Mouse (Mus musculus) right cerebral cortex, postnatal 36 days (tissue): ENCODE measurements around the gene Rpl9-ps6.
A peak's percentile ranks its signal among the peaks of the same experiment; 100 is the strongest.
"Not testable (repeated sequence)": the region's sequence is repeated elsewhere in the genome, so short reads cannot be mapped to it uniquely, and the experiment has no call there.

Experiments used
- DNase-seq, 2 experiments: peaks; one replicate each; pipeline ENCODE4 v3.0.0; 2022; ENCODE audit warnings: low spot score in 2 of 2, mixed read lengths in 1 of 2

Gene Rpl9-ps6

GRCm38 (mm10) chr19:32481511-32481910, 15.1 kb upstream of the Rpl9-ps6 start:
- DNase-seq, result no peak

GRCm38 (mm10) chr19:32480791-32481442, 14.5 kb upstream of the Rpl9-ps6 start:
- no peak for DNase-seq

- DNase-seq, result no peak
These were observed 13.9 kb upstream of the Rpl9-ps6 start for GRCm38 (mm10) chr19:32480255-32480654.

DNA sequence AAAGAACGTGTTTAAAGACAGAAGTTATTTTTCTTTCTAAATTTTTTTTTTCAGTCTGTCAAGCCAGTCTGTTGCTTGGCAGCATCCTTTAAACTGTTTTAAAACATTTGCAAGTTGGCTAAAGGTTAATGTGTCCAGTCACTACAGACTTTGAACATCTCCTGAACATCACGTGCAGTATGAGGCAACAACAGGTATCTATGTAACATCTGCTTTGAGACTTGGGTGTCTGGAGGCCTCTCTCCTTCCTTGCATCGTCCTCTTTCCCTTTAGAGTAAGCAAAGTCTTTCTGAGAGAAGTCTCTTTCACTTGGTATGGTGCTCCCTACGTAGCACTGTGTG, 10.3 kb upstream of the Rpl9-ps6 start:
- no peak for DNase-seq

DNA sequence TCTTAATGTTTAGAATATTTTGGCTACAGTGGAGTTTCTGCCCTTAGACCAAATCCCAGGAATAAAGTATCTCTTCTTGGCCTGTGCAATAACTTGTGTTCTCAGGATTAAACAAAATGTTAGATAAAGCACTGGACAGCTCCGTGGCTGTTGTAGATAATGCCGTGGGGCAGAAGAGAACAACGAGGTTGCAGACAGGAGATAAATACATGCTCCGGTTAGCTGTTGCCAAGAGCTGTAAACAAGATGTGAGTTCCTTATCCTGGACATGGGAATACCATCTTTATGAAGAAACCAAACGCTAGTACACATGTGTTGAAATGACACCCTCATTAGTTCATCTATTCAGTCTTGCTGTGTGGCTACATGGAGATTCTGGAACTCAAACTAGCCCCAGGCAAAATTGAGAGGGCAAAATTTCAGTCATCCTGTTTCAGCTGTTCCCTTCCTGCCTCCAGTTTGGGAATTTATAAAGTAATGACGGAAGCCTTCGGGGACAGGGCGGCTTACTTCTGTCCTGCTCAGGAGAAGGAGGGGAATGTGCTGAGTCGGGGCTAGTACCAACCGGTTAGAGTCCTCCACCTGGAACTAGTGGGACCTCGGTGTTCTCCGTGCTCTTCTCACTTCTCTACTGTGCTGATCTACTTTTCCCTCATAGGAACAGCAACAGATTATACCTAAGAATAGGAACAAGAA, 9.8 kb upstream of the Rpl9-ps6 start:
- DNase-seq, result no peak

DNA sequence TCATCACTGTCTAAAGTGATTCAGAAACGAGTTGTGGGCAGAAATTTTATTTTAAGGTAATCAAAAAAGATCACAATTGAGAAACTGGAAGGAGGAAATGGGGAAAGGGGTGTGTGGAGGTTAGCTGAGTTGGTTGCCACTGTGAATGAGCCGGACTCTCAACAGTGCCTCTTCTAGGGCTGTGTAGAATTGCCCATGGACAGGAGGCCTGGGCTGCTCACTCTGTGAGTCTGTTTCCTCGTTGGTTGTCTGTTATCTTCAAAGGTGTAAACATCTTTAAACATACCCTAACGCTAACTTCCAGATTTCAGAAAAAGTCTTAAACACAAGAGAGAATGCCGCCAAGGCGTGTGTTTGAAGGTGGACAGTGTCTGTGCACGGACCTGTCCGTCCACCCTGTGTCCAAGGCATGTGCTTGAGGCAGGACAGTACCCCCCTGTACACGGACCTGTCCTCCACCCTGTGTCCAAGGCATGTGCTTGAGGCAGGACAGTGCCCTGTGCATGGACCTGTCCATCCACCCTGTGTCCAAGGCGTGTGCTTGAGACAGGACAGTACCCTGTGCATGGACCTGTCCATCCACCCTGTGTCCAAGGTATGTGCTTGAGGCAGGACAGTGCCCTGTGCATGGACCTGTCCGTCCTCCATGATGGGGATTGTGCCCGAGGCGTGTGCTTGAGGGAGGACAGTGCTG, 4.3 kb upstream of the Rpl9-ps6 start:
- no peak for DNase-seq

DNA sequence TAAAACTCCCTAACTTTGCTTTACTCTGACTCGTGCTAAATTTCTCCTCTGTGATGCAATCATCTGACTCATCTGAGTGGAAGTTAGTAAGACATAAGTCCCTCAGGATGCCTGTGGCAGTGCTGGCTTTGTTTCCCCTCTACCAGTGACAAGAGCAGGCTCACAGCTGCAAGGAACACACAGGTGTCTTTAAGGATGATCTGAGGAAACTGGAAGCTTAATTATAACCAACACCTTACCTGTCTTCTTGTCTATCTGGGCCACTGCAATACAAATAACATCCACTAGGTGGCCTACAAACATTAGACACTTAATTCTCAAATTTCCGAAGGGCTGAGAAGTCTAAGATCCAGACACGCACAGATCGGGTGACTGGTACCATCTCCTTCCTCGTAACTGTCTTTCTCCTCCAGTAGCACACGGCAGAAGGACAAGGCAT, 3.7 kb upstream of the Rpl9-ps6 start:
- no peak for DNase-seq

GRCm38 (mm10) chr19:32467325-32467724, 947 bp upstream of the Rpl9-ps6 start:
- DNase-seq, result no peak

DNA sequence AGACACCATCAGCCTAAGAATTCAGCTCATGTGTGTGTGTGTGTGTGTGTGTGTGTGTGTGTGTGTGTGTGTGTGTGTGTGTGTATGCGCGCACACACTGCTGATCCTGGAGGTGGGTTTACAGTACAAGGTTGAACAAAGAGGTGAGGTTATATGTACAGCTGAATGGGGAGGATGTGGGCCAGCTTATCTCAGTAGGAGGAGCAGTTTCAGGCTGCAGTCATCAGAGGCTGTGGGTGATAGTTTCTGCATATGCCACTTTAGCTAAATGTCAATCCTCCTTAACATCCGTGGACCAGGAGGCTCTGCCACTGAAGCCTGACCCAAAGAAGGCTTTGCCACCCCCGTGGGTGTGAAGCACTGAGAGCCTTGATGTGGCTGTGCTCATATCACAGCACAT, 1.1 kb downstream of the Rpl9-ps6 start:
- no peak for DNase-seq

GRCm38 (mm10) chr19:32463037-32463436, 3.3 kb downstream of the Rpl9-ps6 start:
- no peak for DNase-seq

GRCm38 (mm10) chr19:32457631-32458030, 8.7 kb downstream of the Rpl9-ps6 start:
- DNase-seq, result not testable (repeated sequence)

DNA sequence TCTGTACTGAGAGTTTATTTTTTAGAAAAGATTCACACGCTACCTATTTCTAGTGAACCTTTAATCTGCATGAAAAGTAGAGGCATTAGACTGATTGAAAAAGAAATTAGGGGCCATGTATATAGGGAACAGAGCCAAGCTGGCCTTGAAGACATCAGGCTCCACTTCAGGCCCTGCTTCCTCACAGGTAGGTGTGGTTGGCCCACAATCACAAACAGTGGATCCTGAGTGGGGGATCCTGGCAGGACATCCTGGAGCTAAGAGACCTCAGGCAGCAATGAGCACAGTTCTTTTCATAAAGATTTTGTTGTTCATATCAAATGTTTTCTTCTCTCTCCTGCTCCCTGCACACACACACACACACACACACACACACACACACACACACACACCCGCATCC, 9.6 kb downstream of the Rpl9-ps6 start:
- DNase-seq, result no peak

DNA sequence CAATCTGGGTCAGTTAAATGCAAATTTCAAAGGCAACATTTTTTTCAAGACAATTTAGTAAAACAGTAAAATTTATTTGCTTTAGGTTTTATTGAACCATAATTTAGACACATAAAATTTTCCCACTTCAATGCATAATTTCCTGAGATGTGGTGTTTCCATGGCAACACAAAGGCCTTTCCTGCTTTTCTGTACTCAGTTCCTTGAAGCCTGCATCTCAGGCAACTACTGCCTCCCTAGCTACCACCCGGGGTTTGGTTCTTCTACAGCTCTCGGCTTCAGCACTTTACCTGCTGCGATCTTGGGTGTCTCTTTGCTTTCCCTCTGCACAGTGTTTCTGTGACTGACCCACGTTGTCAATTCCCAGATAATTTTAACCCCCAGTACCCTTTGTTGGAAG, 14.1 kb downstream of the Rpl9-ps6 start:
- DNase-seq, result peak; percentile 9 to 18

DNA sequence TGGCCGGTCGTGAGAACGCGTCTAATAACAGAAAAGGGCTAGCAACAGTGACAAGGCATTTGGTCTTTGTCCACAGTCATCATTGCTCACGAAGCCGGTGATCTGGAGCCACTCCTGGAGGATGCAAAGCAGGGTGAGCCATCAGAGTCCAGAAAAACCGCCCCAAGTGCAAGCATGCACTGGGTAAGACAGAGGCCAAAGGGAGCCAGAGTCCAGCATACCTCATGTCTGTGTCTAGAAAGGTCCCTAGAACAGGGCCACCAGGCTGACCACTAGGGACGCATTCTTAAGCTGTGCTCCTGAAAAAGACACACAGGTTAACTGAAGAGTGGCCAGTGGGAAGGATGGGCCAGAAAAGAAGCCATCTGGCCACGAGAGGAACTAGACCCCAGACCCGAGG, 17.4 kb downstream of the Rpl9-ps6 start:
- DNase-seq, result no peak

DNA sequence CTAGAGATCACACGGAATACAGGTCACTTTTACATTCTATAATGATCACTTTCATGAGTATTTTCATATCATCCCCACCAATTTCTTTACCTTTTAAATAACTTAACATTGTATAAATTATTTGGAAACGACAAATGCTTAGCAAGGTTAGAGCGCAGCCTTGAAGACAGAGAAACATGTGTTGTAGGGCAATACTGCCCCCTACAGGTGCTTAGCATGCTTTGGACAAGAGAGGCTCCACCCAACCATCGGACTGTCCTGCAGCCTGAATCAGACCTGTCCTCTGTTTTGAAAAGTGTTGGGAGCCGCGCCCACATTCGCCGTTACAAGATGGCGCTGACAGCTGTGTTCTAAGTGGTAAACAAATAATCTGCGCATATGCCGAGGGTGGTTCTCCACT, 24.8 kb downstream of the Rpl9-ps6 start:
- DNase-seq, result no peak

- no peak for DNase-seq
These were observed 27.0 kb downstream of the Rpl9-ps6 start for GRCm38 (mm10) chr19:32439356-32439755.

- no peak for DNase-seq
These were observed 40.5 kb downstream of the Rpl9-ps6 start for GRCm38 (mm10) chr19:32425856-32426255.

GRCm38 (mm10) chr19:32424706-32425105, 41.7 kb downstream of the Rpl9-ps6 start:
- DNase-seq, result no peak

DNA sequence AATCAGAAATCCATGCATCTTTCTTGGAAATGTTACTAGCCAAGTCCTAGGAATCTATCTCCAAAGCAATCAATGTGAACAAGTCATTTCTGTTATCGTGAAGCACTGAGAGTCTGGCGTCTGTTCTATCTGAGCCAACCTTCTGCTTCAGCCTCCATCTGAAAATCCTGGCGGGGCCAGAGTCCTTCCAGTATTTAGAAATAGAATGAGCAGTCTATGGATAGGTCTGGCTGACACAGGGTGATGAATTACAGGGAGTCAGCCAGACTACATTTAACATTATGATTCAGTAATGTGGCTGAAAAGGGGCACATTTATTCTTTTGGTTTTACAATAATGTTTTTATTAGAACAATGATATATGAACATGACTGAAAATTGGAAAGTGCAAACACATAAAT, 47.3 kb downstream of the Rpl9-ps6 start:
- no peak for DNase-seq

DNA sequence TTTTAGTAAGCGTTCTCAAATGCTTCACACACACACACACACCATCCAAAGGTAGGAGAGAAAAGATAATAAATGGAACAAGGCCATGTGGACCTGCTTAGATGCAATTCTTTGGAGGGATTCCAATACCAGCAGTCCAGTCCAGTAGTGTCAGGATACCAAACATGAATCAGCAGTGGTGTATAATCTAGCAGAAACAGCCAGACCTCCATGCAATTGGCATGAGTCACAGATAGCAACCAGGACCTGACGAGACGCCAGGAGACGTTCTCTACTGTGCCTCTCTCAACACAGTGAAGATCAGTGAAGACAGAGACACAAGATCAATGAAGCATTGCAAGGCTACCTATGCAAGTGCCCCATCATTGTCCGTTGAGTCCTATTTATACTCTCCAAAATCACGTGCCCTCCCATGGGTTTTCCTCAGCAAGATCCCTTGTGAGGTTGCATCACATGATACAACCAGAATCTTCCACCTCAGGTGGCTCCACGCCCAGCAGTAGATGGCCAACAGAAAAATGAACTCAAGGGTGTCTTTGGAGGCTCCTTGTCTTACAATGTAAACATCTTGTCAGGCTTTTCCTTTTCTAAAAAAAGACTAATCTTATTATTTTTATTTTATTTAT, 49.6 kb downstream of the Rpl9-ps6 start:
- DNase-seq, result no peak
